Mouse (Mus musculus): Measurements from ENCODE around the gene Slc25a34.

GRCm38 (mm10) chr4:141609538-141609937 lies 14.1 kb downstream of the Slc25a34 start:
- TF ChIP-seq CTCF (IDR thresholded peaks at IDR 0.05; ENCODE audit: insufficient read depth, low read length) = no peak
- no peak for TF ChIP-seq POLR2A (IDR thresholded peaks at IDR 0.05; ENCODE audit: borderline replicate concordance, extremely low read depth, low read depth, low read length)
